Comparison of ENCODE assay signal across 23 mouse cellular contexts in genomic region chr11:51444649-51445048, GRCm38 (mm10).
DNase-seq lines count a peak whose midpoint lies in the region; ATAC-seq and TF ChIP-seq lines count a peak whose summit lies in the region.
"Had no signal": no experiment of that assay in that cellular context is flagged by ENCODE, and none has a peak within 500 bp of the region (broad histone marks: within the 10 kb centered on the region; RNA-seq: fewer than 3 reads in every experiment).

No protein-coding gene starts in this region.

- no peak for TF ChIP-seq CTCF in brain, embryonic 14.5 days (IDR thresholded peaks at IDR 0.05; ENCODE audit: borderline replicate concordance, extremely low read depth, insufficient read depth, insufficient read length)

- no peak overlapping the region for H3K9ac ChIP-seq in limb, embryonic 13.5 days
- no peak overlapping the region for H3K9ac ChIP-seq in liver, embryonic 16.5 days (ENCODE audit: low read depth, low read length)
- H3K9ac ChIP-seq: embryonic facial prominence, embryonic 15.5 days; midbrain, embryonic 12.5 days had no signal

- peaks cover 10% of the 10 kb centered on the region; the same call in 1 of the 2 replicates for H3K4me1 ChIP-seq in limb, embryonic 13.5 days
- H3K4me1 ChIP-seq in limb, embryonic 10.5 days: peaks cover 17% of the 10 kb centered on the region
- H3K4me1 ChIP-seq in liver, embryonic 16.5 days (ENCODE audit: control insufficient read depth, low read depth, low read length): peaks cover 34% of the 10 kb centered on the region

- no peak overlapping the region for H3K27ac ChIP-seq in limb, embryonic 13.5 days
- H3K27ac ChIP-seq in limb, embryonic 10.5 days: no peak overlapping the region
- peak overlapping the region; percentile 71 for H3K27ac ChIP-seq in liver, embryonic 16.5 days (ENCODE audit: low read length)
- H3K27ac ChIP-seq: embryonic facial prominence, embryonic 15.5 days; midbrain, embryonic 12.5 days had no signal

- ATAC-seq in limb, embryonic 13.5 days (ENCODE audit: low FRiP score, low read depth): 0 out of 2 replicates have a peak, but pooled peaks have one; percentile 24
- ATAC-seq in liver, embryonic 16.5 days (ENCODE audit: low read depth): no peak
- ATAC-seq: forebrain, embryonic 14.5 days; hindbrain, embryonic 16.5 days had no signal

- no peak overlapping the region for H3K4me3 ChIP-seq in limb, embryonic 13.5 days
- no peak overlapping the region for H3K4me3 ChIP-seq in limb, embryonic 10.5 days
- no peak overlapping the region for H3K4me3 ChIP-seq in liver, embryonic 16.5 days (ENCODE audit: low read depth, low read length)
- H3K4me3 ChIP-seq: embryonic facial prominence, embryonic 15.5 days; midbrain, embryonic 12.5 days had no signal

- 83% methylated on average over 7 of the region's 7 CpGs for WGBS in limb, embryonic 13.5 days
- WGBS in limb, embryonic 10.5 days: 92% methylated on average over 7 of the region's 7 CpGs
- 77% methylated on average over 7 of the region's 7 CpGs for WGBS in liver, embryonic 16.5 days (ENCODE audit: insufficient replicate concordance)

- H3K4me2 ChIP-seq in limb, embryonic 13.5 days (replicated peaks): no peak overlapping the region
- no peak overlapping the region for H3K4me2 ChIP-seq in liver, embryonic 16.5 days (ENCODE audit: low read depth, low read length)
- H3K4me2 ChIP-seq: embryonic facial prominence, embryonic 15.5 days; heart, embryonic 11.5 days; midbrain, embryonic 12.5 days had no signal

- H3K36me3 ChIP-seq in limb, embryonic 13.5 days: no peaks in the 10 kb centered on the region
- H3K36me3 ChIP-seq in limb, embryonic 10.5 days: peaks cover 6% of the 10 kb centered on the region; the same call in 1 of the 2 replicates
- H3K36me3 ChIP-seq in liver, embryonic 16.5 days (ENCODE audit: control insufficient read depth, insufficient read depth): no peaks in the 10 kb centered on the region
- H3K36me3 ChIP-seq: embryonic facial prominence, embryonic 15.5 days; midbrain, embryonic 12.5 days had no signal

- no peak for TF ChIP-seq POLR2A in brain, embryonic 14.5 days (IDR thresholded peaks at IDR 0.05; ENCODE audit: borderline replicate concordance, extremely low read depth, insufficient read depth, insufficient read length, poor library complexity, severe bottlenecking)

- no peaks in the 10 kb centered on the region for H3K27me3 ChIP-seq in limb, embryonic 13.5 days
- H3K27me3 ChIP-seq in limb, embryonic 10.5 days (ENCODE audit: low read depth, poor library complexity, severe bottlenecking): no peaks in the 10 kb centered on the region
- no peaks in the 10 kb centered on the region for H3K27me3 ChIP-seq in liver, embryonic 16.5 days (ENCODE audit: control insufficient read depth, insufficient read depth, low read depth, low read length)
- H3K27me3 ChIP-seq: embryonic facial prominence, embryonic 15.5 days; midbrain, embryonic 12.5 days had no signal

- DNase-seq in adrenal gland, adult 2 months: peak; percentile 10
- DNase-seq in adrenal gland, postnatal 36 days: no peak
- DNase-seq in limb, embryonic 10.5 days (ENCODE audit: low spot score): no peak
- DNase-seq in brain, embryonic 14.5 days (ENCODE audit: low read depth): peak; percentile 18
- no peak for DNase-seq in urinary bladder, postnatal 4 days (ENCODE audit: low spot score in 2 of 2)
- no peak for DNase-seq in thymus, adult 18-20 months
- DNase-seq: cerebellum, adult 8-10 months; cerebellum, postnatal 36 days; embryo, embryonic 11 days; gastrocnemius, postnatal 10 days; heart, adult 11 months; kidney, adult 9 months; kidney, postnatal 14 days; left cerebral cortex, postnatal 4 days; lung, postnatal 10 days; thymus, postnatal 36 days had no signal

- H3K9me3 ChIP-seq in limb, embryonic 13.5 days: no peaks in the 10 kb centered on the region; the same call in 1 of the 2 replicates
- no peaks in the 10 kb centered on the region for H3K9me3 ChIP-seq in limb, embryonic 10.5 days (replicated peaks)
- H3K9me3 ChIP-seq in liver, embryonic 16.5 days (replicated peaks; ENCODE audit: control insufficient read depth, low read length): no peaks in the 10 kb centered on the region
- H3K9me3 ChIP-seq: embryonic facial prominence, embryonic 15.5 days; midbrain, embryonic 12.5 days had no signal

Comparison
In these comparisons a context has a peak if more than half of its experiments do, and no peak if none do; other contexts are left out.
1. DNase-seq: peak in adrenal gland, adult 2 months (single experiment) and brain, embryonic 14.5 days (single experiment); none in adrenal gland, postnatal 36 days (0 of 2), limb, embryonic 10.5 days (single experiment), urinary bladder, postnatal 4 days (0 of 2) and thymus, adult 18-20 months (0 of 2).